Mouse (Mus musculus) lung, embryonic 15.5 days (tissue): Measurements from ENCODE around the gene Zfp787. TPM values are rescaled to one million over a fixed set of nuclear protein-coding genes. Genes with fewer than 3 reads are reported as not detected.
A peak's percentile ranks its signal among the peaks of the same experiment; 100 is the strongest.
"Not testable (repeated sequence)": the region's sequence is repeated elsewhere in the genome, so short reads cannot be mapped to it uniquely, and the experiment has no call there.

Experiments
- ATAC-seq: fragments of 200-750 bp; cut with Nextera tagmentation; 2 replicates; pipeline ENCODE4 v1.8.0; 2017; ENCODE audit warnings: moderate number of reproducible peaks, borderline replicate concordance; ENCODE audit not compliant: low FRiP score, low TSS enrichment; ENCODE audit errors: extremely low read depth
- H3K27ac ChIP-seq: fragments of 300-500 bp; sonication (generic); 2 replicates; pipeline ENCODE4 v1.5.1; 2015; ENCODE audit warnings: moderate library complexity, mild to moderate bottlenecking, inconsistent platforms
- H3K27me3 ChIP-seq: fragments of 300-500 bp; sonication (generic); 2 replicates; pipeline ENCODE4 v1.6.1; 2015; ENCODE audit warnings: inconsistent platforms
- H3K36me3 ChIP-seq: fragments of 300-500 bp; sonication (generic); 2 replicates; pipeline ENCODE4 v1.6.1; 2015; ENCODE audit warnings: inconsistent platforms
- H3K4me1 ChIP-seq: fragments of 300-500 bp; sonication (generic); 2 replicates; pipeline ENCODE4 v1.6.1; 2015; ENCODE audit warnings: inconsistent platforms
- H3K4me2 ChIP-seq: fragments of 300-500 bp; sonication (generic); 2 replicates; pipeline ENCODE4 v1.6.1; 2015; ENCODE audit warnings: inconsistent platforms, mild to moderate bottlenecking, moderate library complexity
- H3K4me3 ChIP-seq: fragments of 300-500 bp; sonication (generic); 2 replicates; pipeline ENCODE4 v1.5.1; 2015; ENCODE audit warnings: mild to moderate bottlenecking, inconsistent platforms
- H3K9ac ChIP-seq: fragments of 300-500 bp; sonication (generic); 2 replicates; pipeline ENCODE4 v1.6.1; 2015; ENCODE audit warnings: inconsistent platforms
- H3K9me3 ChIP-seq: fragments of 300-500 bp; sonication (generic); 2 replicates; pipeline ENCODE4 v1.6.1; 2016; ENCODE audit warnings: inconsistent platforms
- WGBS: fragments of 180-500 bp; shearing (Covaris S2); methylation state at CpG from one replicate; pipeline ENCODE4 v1.1.7; 2015; 5-methylcytosine and 5-hydroxymethylcytosine counted together
- polyA plus RNA-seq: library from polyadenylated mRNA; unstranded; fragments of >200 nt; fragmentation: Nextera tagmentation; extraction: Ambion mirVana; gene quantifications from 2 replicates; pipeline ENCODE4 v1.2.1, GENCODE M21; 2015

Gene Zfp787
- polyA plus RNA-seq, 1 experiment from 2014 or later = 25.4 TPM

- Histone ChIP-seq H3K4me2 (no peak overlapping the region), H3K4me1 (peaks cover 2% of the 10 kb centered on the region), H3K9ac (no peak overlapping the region), H3K4me3 (no peak overlapping the region), H3K36me3 (peaks cover 9% of the 10 kb centered on the region), H3K27me3 (no peaks in the 10 kb centered on the region), H3K9me3 (no peaks in the 10 kb centered on the region), H3K27ac (no peak overlapping the region)
- ATAC-seq = no peak
Observed at GRCm38 (mm10) chr7:6179013-6179412, 23.2 kb upstream of the Zfp787 start.

- WGBS = 75% methylated on average over 9 of the region's 9 CpGs
- not testable (repeated sequence) for H3K9ac ChIP-seq, H3K27me3 ChIP-seq, ATAC-seq, H3K27ac ChIP-seq, H3K36me3 ChIP-seq, H3K4me2 ChIP-seq, H3K4me3 ChIP-seq, H3K9me3 ChIP-seq
- H3K4me1 ChIP-seq = peaks cover 21% of the 10 kb centered on the region
Observed at GRCm38 (mm10) chr7:6174365-6174987, 18.7 kb upstream of the Zfp787 start.

- 68% methylated on average over 8 of the region's 8 CpGs for WGBS
- H3K36me3 ChIP-seq = no peaks in the 10 kb centered on the region
- H3K4me2 ChIP-seq = no peak overlapping the region
Observed at GRCm38 (mm10) chr7:6173872-6174271, 18.1 kb upstream of the Zfp787 start.

GRCm38 (mm10) chr7:6172674-6173244 is 17.0 kb upstream of the Zfp787 start:
- peak; percentile 37 for ATAC-seq
- H3K9me3 ChIP-seq = no peaks in the 10 kb centered on the region
- H3K36me3 ChIP-seq = no peaks in the 10 kb centered on the region
- peak overlapping the region; percentile 75 for H3K4me3 ChIP-seq
- peak overlapping the region; percentile 64 for H3K27ac ChIP-seq
- peak overlapping the region; percentile 74 for H3K4me2 ChIP-seq
- no peaks in the 10 kb centered on the region for H3K27me3 ChIP-seq
- H3K4me1 ChIP-seq = peaks cover 21% of the 10 kb centered on the region
- peak overlapping the region; percentile 77 for H3K9ac ChIP-seq
- WGBS = under 1% methylated on average over 28 of the region's 28 CpGs

More at GRCm38 (mm10) chr7:6173872-6174271, 18.1 kb upstream of the Zfp787 start:
- Histone ChIP-seq H3K27ac (no peak overlapping the region), H3K4me3 (peak overlapping the region; percentile 75; the same call in 1 of the 2 replicates), H3K27me3 (no peaks in the 10 kb centered on the region), H3K4me1 (peaks cover 21% of the 10 kb centered on the region), H3K9me3 (no peaks in the 10 kb centered on the region), H3K9ac (no peak overlapping the region)
- no peak for ATAC-seq

GRCm38 (mm10) chr7:6172006-6172649 is 16.3 kb upstream of the Zfp787 start, which contains the start of gene Zfp444:
Gene Zfp444, plus strand, starts transcription at chr7:6172226.
- Histone ChIP-seq H3K9me3 (no peaks in the 10 kb centered on the region), H3K27me3 (no peaks in the 10 kb centered on the region), H3K4me1 (peaks cover 21% of the 10 kb centered on the region), H3K9ac (peak within 1 kb of the TSS; percentile 77), H3K27ac (peak within 1 kb of the TSS; percentile 66), H3K4me3 (peak within 1 kb of the TSS; percentile 75), H3K4me2 (peak within 1 kb of the TSS; percentile 74), H3K36me3 (no peaks in the 10 kb centered on the region)
- ATAC-seq = peak; percentile 98
- under 1% methylated on average over 37 of the region's 37 CpGs for WGBS

GRCm38 (mm10) chr7:6171444-6172005 is 15.7 kb upstream of the Zfp787 start:
- ATAC-seq = peak; percentile 24
- Histone ChIP-seq H3K4me3 (peak overlapping the region; percentile 75), H3K9me3 (no peaks in the 10 kb centered on the region), H3K4me1 (peaks cover 21% of the 10 kb centered on the region), H3K4me2 (peak overlapping the region; percentile 74), H3K27ac (peak overlapping the region; percentile 66), H3K36me3 (no peaks in the 10 kb centered on the region), H3K9ac (peak overlapping the region; percentile 14), H3K27me3 (no peaks in the 10 kb centered on the region)
- WGBS = under 1% methylated on average over 24 of the region's 24 CpGs

- ATAC-seq = no peak
- 35% methylated on average over 6 of the region's 6 CpGs for WGBS
- H3K9ac ChIP-seq = peak overlapping the region; percentile 14; the same call in 1 of the 2 replicates
Observed at GRCm38 (mm10) chr7:6170871-6171270, 15.1 kb upstream of the Zfp787 start.

GRCm38 (mm10) chr7:6170391-6170790 is 14.6 kb upstream of the Zfp787 start:
- Histone ChIP-seq H3K9ac (no peak overlapping the region), H3K27me3 (no peaks in the 10 kb centered on the region), H3K4me2 (no peak overlapping the region; the same call in 1 of the 2 replicates), H3K36me3 (no peaks in the 10 kb centered on the region), H3K4me1 (peaks cover 21% of the 10 kb centered on the region), H3K4me3 (no peak overlapping the region), H3K9me3 (no peaks in the 10 kb centered on the region), H3K27ac (peak overlapping the region; percentile 66; the same call in 1 of the 2 replicates)
- 74% methylated on average over 9 of the region's 9 CpGs for WGBS
- no peak for ATAC-seq

More at GRCm38 (mm10) chr7:6170871-6171270, 15.1 kb upstream of the Zfp787 start:
- H3K4me1 ChIP-seq = peaks cover 21% of the 10 kb centered on the region
- H3K4me3 ChIP-seq = peak overlapping the region; percentile 75
- H3K9me3 ChIP-seq = no peaks in the 10 kb centered on the region
- peak overlapping the region; percentile 74 for H3K4me2 ChIP-seq
- no peaks in the 10 kb centered on the region for H3K27me3 ChIP-seq
- H3K36me3 ChIP-seq = no peaks in the 10 kb centered on the region
- peak overlapping the region; percentile 66 for H3K27ac ChIP-seq

- Histone ChIP-seq H3K27me3 (no peaks in the 10 kb centered on the region), H3K27ac (no peak overlapping the region), H3K4me3 (no peak overlapping the region), H3K9ac (no peak overlapping the region), H3K9me3 (no peaks in the 10 kb centered on the region), H3K4me1 (peaks cover 21% of the 10 kb centered on the region), H3K4me2 (no peak overlapping the region), H3K36me3 (no peaks in the 10 kb centered on the region)
- WGBS = 44% methylated on average over 3 of the region's 3 CpGs
- no peak for ATAC-seq
Observed at GRCm38 (mm10) chr7:6169403-6169802, 13.6 kb upstream of the Zfp787 start.

- no peaks in the 10 kb centered on the region for H3K36me3 ChIP-seq
- no peaks in the 10 kb centered on the region for H3K4me1 ChIP-seq
- H3K27ac ChIP-seq = no peak overlapping the region
- WGBS = 45% methylated on average over 5 of the region's 5 CpGs
- no peak for ATAC-seq
- H3K4me3 ChIP-seq = no peak overlapping the region
- H3K27me3 ChIP-seq = no peaks in the 10 kb centered on the region
- no peaks in the 10 kb centered on the region for H3K9me3 ChIP-seq
- H3K9ac ChIP-seq = no peak overlapping the region
- no peak overlapping the region for H3K4me2 ChIP-seq
Observed at GRCm38 (mm10) chr7:6164671-6165070, 8.9 kb upstream of the Zfp787 start.

- 66% methylated on average over 4 of the region's 4 CpGs for WGBS
Observed at GRCm38 (mm10) chr7:6162172-6162571, 6.4 kb upstream of the Zfp787 start.

GRCm38 (mm10) chr7:6161541-6161940 is 5.7 kb upstream of the Zfp787 start:
- Histone ChIP-seq H3K9ac (no peak overlapping the region), H3K9me3 (no peaks in the 10 kb centered on the region), H3K4me1 (peaks cover 9% of the 10 kb centered on the region), H3K27ac (no peak overlapping the region), H3K27me3 (no peaks in the 10 kb centered on the region), H3K36me3 (no peaks in the 10 kb centered on the region), H3K4me2 (no peak overlapping the region), H3K4me3 (no peak overlapping the region)
- WGBS = 42% methylated on average over 3 of the region's 3 CpGs
- no peak for ATAC-seq

More at GRCm38 (mm10) chr7:6162172-6162571, 6.4 kb upstream of the Zfp787 start:
- no peak for ATAC-seq
- Histone ChIP-seq H3K4me2 (no peak overlapping the region), H3K36me3 (no peaks in the 10 kb centered on the region), H3K4me3 (no peak overlapping the region), H3K27ac (no peak overlapping the region), H3K9me3 (no peaks in the 10 kb centered on the region), H3K4me1 (peaks cover 3% of the 10 kb centered on the region; the same call in 1 of the 2 replicates), H3K9ac (no peak overlapping the region), H3K27me3 (no peaks in the 10 kb centered on the region)
